Mouse (Mus musculus) spleen, adult 2 months (tissue): ENCODE measurements around the gene Cyp26b1. TPM values are rescaled to one million over a fixed set of nuclear protein-coding genes. Genes with fewer than 3 reads are reported as not detected.

ENCODE experiments used
- DNase-seq, 2 experiments: peaks; one replicate each; pipeline versions ENCODE4 v3.0.0 to v3.0.0-alpha.2; 2012 to 2021; ENCODE audit warnings: low spot score in 2 of 2, low read depth in 1 of 2
- H3K27ac ChIP-seq: fragments of 200-500 bp; 2 replicates; pipeline ENCODE4 v1.5.1; 2012; ENCODE audit warnings: low read length, inconsistent platforms; ENCODE audit not compliant: insufficient read depth
- H3K27me3 ChIP-seq: fragments of 200-500 bp; 2 replicates; pipeline ENCODE4 v1.6.1; 2012; ENCODE audit warnings: mild to moderate bottlenecking, moderate library complexity, low read length, inconsistent platforms; ENCODE audit not compliant: control insufficient read depth, insufficient read depth
- H3K36me3 ChIP-seq: fragments of 200-500 bp; 2 replicates; pipeline ENCODE4 v1.6.1; 2012; ENCODE audit warnings: mild to moderate bottlenecking, low read length, inconsistent platforms; ENCODE audit not compliant: control insufficient read depth, insufficient read depth
- H3K4me1 ChIP-seq: fragments of 200-500 bp; 2 replicates; pipeline ENCODE4 v1.6.1; 2011; ENCODE audit warnings: inconsistent platforms; ENCODE audit not compliant: control insufficient read depth, insufficient read depth, insufficient read length
- H3K4me3 ChIP-seq: fragments of 200-500 bp; 2 replicates; pipeline ENCODE4 v1.5.1; 2011; ENCODE audit warnings: mild to moderate bottlenecking, inconsistent platforms; ENCODE audit not compliant: insufficient read depth, insufficient read length; ENCODE audit errors: extremely low read depth
- CTCF ChIP-seq: fragments of 200-500 bp; IDR thresholded peaks from 2 replicates; pipeline ENCODE4 v1.5.1; 2011; ENCODE audit warnings: mild to moderate bottlenecking, inconsistent platforms; ENCODE audit not compliant: insufficient read depth, insufficient read length, insufficient replicate concordance; ENCODE audit errors: extremely low read depth
- POLR2A ChIP-seq: fragments of 200-500 bp; IDR thresholded peaks from 2 replicates; pipeline ENCODE4 v1.6.1; 2011; ENCODE audit warnings: low read depth, low read length, inconsistent platforms
- WGBS: fragments of 180-500 bp; shearing (Covaris S2); methylation state at CpG from one replicate; pipeline ENCODE4 v1.1.7; 2018; 5-methylcytosine and 5-hydroxymethylcytosine counted together
- polyA plus RNA-seq: library from polyadenylated mRNA; depleted of rRNA; stranded (reverse); fragments of >200 nt; gene quantifications from 2 replicates; pipeline ENCODE4 v1.2.3, GENCODE M21; 2012; rRNA removed

Cyp26b1 gene
- polyA plus RNA-seq = 0.76 and 1.4 TPM in 2 replicates

DNA sequence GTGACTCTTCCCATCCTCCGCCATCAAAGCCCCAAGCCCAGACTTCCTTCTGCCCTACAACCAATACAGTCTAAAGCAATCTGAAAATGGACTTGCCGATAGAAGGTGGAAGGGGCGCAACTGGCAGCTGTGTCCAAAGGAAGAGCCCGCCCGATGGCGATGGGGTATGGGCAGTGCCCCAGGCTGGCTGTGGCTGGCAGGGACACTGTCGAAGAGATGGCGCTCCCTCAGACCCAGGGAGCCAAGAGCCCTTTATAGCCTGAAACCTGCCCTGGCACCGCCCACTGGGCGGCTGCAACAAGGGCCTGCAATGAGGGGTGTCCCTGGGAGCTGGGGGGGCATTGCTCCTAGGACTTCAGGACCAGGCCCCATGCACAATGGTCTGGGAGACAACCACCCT is at the start of gene Cyp26b1:
Gene Cyp26b1, minus strand, starts transcription at position 216 of the 400 bp plus-strand sequence.
- Histone ChIP-seq H3K27ac (no peak within 1 kb of the TSS), H3K4me3 (no peak within 1 kb of the TSS), H3K4me1 (no peaks in the 10 kb centered on the region), H3K27me3 (peaks cover 6% of the 10 kb centered on the region), H3K36me3 (no peaks in the 10 kb centered on the region)
- 96% methylated on average over 10 of the region's 10 CpGs for WGBS
- TF ChIP-seq POLR2A = no peak
- TF ChIP-seq CTCF = no peak
- DNase-seq = no peak

DNA sequence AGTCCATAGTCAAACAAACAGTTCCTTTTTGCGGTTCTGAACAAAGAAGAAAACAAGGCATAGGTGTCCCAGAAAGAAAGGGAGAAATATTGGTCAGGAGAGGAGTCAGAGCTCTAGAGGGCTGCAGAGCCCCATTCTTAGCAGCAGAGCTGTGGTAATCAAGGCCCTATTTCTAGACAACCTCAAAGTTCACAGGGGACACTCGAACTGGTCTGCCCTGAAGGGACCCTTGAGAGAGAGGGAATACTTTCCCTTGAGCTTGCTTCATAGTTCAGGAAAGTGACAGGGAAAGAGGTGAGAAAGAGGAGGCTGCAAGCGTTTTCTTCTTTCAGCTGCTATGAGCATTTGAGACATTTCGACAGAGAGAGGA is 47.3 kb upstream of the Cyp26b1 start:
- 0 out of 2 replicates have a peak, but pooled peaks cover 4% of the 10 kb centered on the region for H3K4me1 ChIP-seq
- WGBS = 34% methylated on average over 4 of the region's 4 CpGs
- H3K4me3 ChIP-seq = no peak overlapping the region
- no peak overlapping the region for H3K27ac ChIP-seq
- TF ChIP-seq CTCF = no peak
- no peaks in the 10 kb centered on the region for H3K36me3 ChIP-seq
- no peaks in the 10 kb centered on the region for H3K27me3 ChIP-seq
- no peak for DNase-seq

- H3K4me3 ChIP-seq = no peak overlapping the region
- no peak for DNase-seq
- H3K36me3 ChIP-seq = no peaks in the 10 kb centered on the region
- TF ChIP-seq CTCF = no peak
- no peak for TF ChIP-seq POLR2A
- 44% methylated on average over 9 of the region's 9 CpGs for WGBS
- no peaks in the 10 kb centered on the region for H3K27me3 ChIP-seq
- 0 out of 2 replicates have a peak, but pooled peaks cover 4% of the 10 kb centered on the region for H3K4me1 ChIP-seq
- no peak overlapping the region for H3K27ac ChIP-seq
These were observed 46.8 kb upstream of the Cyp26b1 start for GRCm38 (mm10) chr6:84640324-84641061.

GRCm38 (mm10) chr6:84638206-84638605 is 44.5 kb upstream of the Cyp26b1 start:
- Histone ChIP-seq H3K36me3 (no peaks in the 10 kb centered on the region), H3K27ac (no peak overlapping the region), H3K27me3 (no peaks in the 10 kb centered on the region), H3K4me1 (0 out of 2 replicates have a peak, but pooled peaks cover 4% of the 10 kb centered on the region), H3K4me3 (no peak overlapping the region)
- TF ChIP-seq CTCF (no peak), POLR2A (no peak)
- DNase-seq = no peak

DNA sequence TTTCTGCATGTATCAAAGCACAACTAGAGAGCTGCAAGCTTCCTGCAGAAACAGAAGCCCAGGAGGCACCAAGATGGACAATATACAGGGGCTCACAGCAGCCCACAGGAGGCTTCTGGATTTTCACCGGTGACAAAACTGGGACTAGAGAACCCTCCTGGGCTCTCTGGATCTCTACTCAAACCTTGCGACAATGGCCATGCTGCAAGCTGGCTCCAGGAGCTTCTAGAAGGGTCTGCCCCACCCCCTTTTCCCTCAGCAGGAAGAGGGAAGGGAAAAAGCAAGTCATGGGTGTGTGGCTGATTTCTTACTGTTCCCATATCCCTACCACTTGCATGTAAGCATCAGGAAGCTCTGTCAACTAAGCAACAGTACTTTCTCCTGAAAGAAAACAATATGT is 37.9 kb upstream of the Cyp26b1 start:
- Histone ChIP-seq H3K4me1 (no peaks in the 10 kb centered on the region), H3K36me3 (no peaks in the 10 kb centered on the region), H3K4me3 (no peak overlapping the region), H3K27ac (no peak overlapping the region), H3K27me3 (no peaks in the 10 kb centered on the region)
- DNase-seq = no peak
- TF ChIP-seq CTCF (no peak), POLR2A (no peak)
- WGBS = 87% methylated on average over 2 of the region's 2 CpGs

- no peak overlapping the region for H3K27ac ChIP-seq
- 66% methylated on average over 1 of the region's 1 CpGs for WGBS
- no peaks in the 10 kb centered on the region for H3K36me3 ChIP-seq
- no peak for TF ChIP-seq CTCF
- no peaks in the 10 kb centered on the region for H3K27me3 ChIP-seq
- no peak for DNase-seq
- no peak overlapping the region for H3K4me3 ChIP-seq
- no peaks in the 10 kb centered on the region for H3K4me1 ChIP-seq
These were observed 36.6 kb upstream of the Cyp26b1 start for GRCm38 (mm10) chr6:84630276-84630675.

DNA sequence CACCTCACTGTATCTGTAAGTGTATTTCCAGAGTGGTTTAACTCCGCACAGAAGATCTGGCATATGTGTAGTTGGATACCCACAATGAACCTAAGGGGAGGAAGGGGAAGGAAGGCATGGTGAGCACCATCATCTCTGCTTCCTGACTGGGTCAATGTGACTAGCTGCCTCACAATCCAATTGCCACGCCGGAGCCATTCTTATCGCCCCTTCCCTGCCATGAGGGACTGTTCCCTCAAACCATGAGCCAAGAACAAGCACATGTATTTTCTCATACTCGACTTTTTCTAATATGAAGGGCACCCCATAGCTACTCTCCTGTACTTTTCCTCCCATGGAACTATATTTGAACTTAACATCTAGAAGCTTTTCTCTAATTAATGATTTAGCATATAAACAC is 35.1 kb upstream of the Cyp26b1 start:
- no peak overlapping the region for H3K4me3 ChIP-seq
- no peaks in the 10 kb centered on the region for H3K27me3 ChIP-seq
- H3K36me3 ChIP-seq = no peaks in the 10 kb centered on the region
- H3K27ac ChIP-seq = no peak overlapping the region
- WGBS = 84% methylated on average over 5 of the region's 5 CpGs
- DNase-seq = no peak
- H3K4me1 ChIP-seq = no peaks in the 10 kb centered on the region
- TF ChIP-seq CTCF = no peak
- no peak for TF ChIP-seq POLR2A

DNA sequence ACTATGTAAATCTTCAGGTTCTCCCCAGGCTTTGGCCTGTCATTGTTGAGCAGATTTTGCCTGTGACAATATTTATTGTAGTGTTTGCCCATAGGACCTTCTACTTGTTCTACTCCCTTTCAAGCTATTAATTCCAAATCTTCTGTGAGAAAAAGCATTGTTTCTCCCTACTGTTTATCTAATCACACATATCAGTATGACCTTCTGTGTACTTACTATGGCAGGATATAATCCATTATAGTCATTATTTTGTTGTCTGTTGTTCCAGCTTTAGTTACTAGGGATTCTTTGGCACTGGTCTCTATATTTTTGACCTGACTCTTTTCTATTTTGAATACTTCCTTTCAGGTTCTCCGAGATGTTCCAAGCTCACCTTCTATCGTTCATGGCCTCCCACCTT is 32.7 kb upstream of the Cyp26b1 start:
- H3K27ac ChIP-seq = no peak overlapping the region
- TF ChIP-seq CTCF (no peak), POLR2A (no peak)
- H3K4me1 ChIP-seq = peaks cover 2% of the 10 kb centered on the region; the same call in 1 of the 2 replicates
- no peaks in the 10 kb centered on the region for H3K36me3 ChIP-seq
- no peaks in the 10 kb centered on the region for H3K27me3 ChIP-seq
- DNase-seq = no peak
- H3K4me3 ChIP-seq = no peak overlapping the region
- 91% methylated on average over 2 of the region's 2 CpGs for WGBS
